Mouse (Mus musculus): ENCODE results near the gene Rhpn2. TPM values are rescaled to one million over a fixed set of nuclear protein-coding genes. Genes with fewer than 3 reads are reported as not detected.

Rhpn2 gene
- polyA plus RNA-seq, 1 experiment from 2014 or later = 24.1 TPM

GRCm38 (mm10) chr7:35371096-35371495 lies 37.1 kb downstream of the Rhpn2 start:
- H3K27me3 ChIP-seq (ENCODE audit: control insufficient read depth, insufficient read depth, low read length) = no peaks in the 10 kb centered on the region
- H3K4me1 ChIP-seq (ENCODE audit: control insufficient read depth, insufficient read depth, low read length) = no peaks in the 10 kb centered on the region; the same call in 1 of the 2 replicates
- H3K4me3 ChIP-seq (ENCODE audit: low read depth, low read length) = no peak overlapping the region
- peak overlapping the region; percentile 39; the same call in 1 of the 2 replicates for H3K27ac ChIP-seq (ENCODE audit: low read length)
- 64% methylated on average over 14 of the region's 14 CpGs for WGBS
- H3K4me2 ChIP-seq (replicated peaks; ENCODE audit: low read depth, low read length) = no peak overlapping the region
- H3K36me3 ChIP-seq (ENCODE audit: control insufficient read depth, insufficient read depth, low read length) = no peaks in the 10 kb centered on the region
- H3K9ac ChIP-seq (replicated peaks; ENCODE audit: low read depth, low read length) = no peak overlapping the region
- no peaks in the 10 kb centered on the region for H3K9me3 ChIP-seq (ENCODE audit: control insufficient read depth, low read depth, low read length)
- no peak for ATAC-seq (ENCODE audit: insufficient number of reproducible peaks, insufficient read depth, low FRiP score, low read depth)

- H3K4me3 ChIP-seq (ENCODE audit: low read depth, low read length) = no peak overlapping the region
- H3K4me1 ChIP-seq (ENCODE audit: control insufficient read depth, insufficient read depth, low read length) = no peaks in the 10 kb centered on the region; the same call in 1 of the 2 replicates
Observed at GRCm38 (mm10) chr7:35372483-35373017, 38.6 kb downstream of the Rhpn2 start.

GRCm38 (mm10) chr7:35373146-35373989 lies 39.4 kb downstream of the Rhpn2 start:
- no peak overlapping the region for H3K9ac ChIP-seq (replicated peaks; ENCODE audit: low read depth, low read length)
- no peak overlapping the region for H3K4me2 ChIP-seq (replicated peaks; ENCODE audit: low read depth, low read length)
- WGBS = 59% methylated on average over 16 of the region's 16 CpGs
- H3K4me1 ChIP-seq (ENCODE audit: control insufficient read depth, insufficient read depth, low read length) = no peaks in the 10 kb centered on the region; the same call in 1 of the 2 replicates
- peak overlapping the region; percentile 69; the same call in 1 of the 2 replicates for H3K27ac ChIP-seq (ENCODE audit: low read length)
- peak; percentile 74 for ATAC-seq (ENCODE audit: insufficient number of reproducible peaks, insufficient read depth, low FRiP score, low read depth)
- H3K36me3 ChIP-seq (ENCODE audit: control insufficient read depth, insufficient read depth, low read length) = no peaks in the 10 kb centered on the region
- no peaks in the 10 kb centered on the region for H3K27me3 ChIP-seq (ENCODE audit: control insufficient read depth, insufficient read depth, low read length)
- no peak overlapping the region for H3K4me3 ChIP-seq (ENCODE audit: low read depth, low read length)
- no peaks in the 10 kb centered on the region for H3K9me3 ChIP-seq (ENCODE audit: control insufficient read depth, low read depth, low read length)

More at GRCm38 (mm10) chr7:35372483-35373017, 38.6 kb downstream of the Rhpn2 start:
- no peak overlapping the region for H3K4me2 ChIP-seq (replicated peaks; ENCODE audit: low read depth, low read length)
- no peak overlapping the region for H3K9ac ChIP-seq (replicated peaks; ENCODE audit: low read depth, low read length)
- no peaks in the 10 kb centered on the region for H3K27me3 ChIP-seq (ENCODE audit: control insufficient read depth, insufficient read depth, low read length)
- H3K36me3 ChIP-seq (ENCODE audit: control insufficient read depth, insufficient read depth, low read length) = no peaks in the 10 kb centered on the region
- no peaks in the 10 kb centered on the region for H3K9me3 ChIP-seq (ENCODE audit: control insufficient read depth, low read depth, low read length)
- peak overlapping the region; percentile 69; the same call in 1 of the 2 replicates for H3K27ac ChIP-seq (ENCODE audit: low read length)
- peak; percentile 87 for ATAC-seq (ENCODE audit: insufficient number of reproducible peaks, insufficient read depth, low FRiP score, low read depth)
- WGBS = 66% methylated on average over 14 of the region's 14 CpGs

DNA sequence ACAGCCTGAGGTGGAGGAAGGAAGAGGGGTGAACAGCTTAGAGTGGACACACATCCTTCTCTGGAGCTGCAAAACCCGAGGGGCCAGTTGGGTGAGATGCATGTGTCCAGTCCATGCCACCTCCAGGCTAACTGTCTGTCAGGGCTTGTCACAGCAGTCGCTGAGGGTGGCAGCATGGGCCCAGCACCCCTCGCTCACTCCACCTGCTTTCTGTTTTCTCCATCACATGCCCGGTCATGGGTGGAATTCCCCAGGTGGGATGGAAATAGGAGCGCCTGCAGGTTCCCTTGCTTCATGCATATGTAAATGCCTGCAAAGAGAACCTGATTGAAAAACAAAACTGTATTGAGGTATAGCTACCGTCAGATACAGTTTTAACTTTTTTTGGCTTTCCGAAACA lies 40.3 kb downstream of the Rhpn2 start:
- 81% methylated on average over 7 of the region's 7 CpGs for WGBS
- no peak for ATAC-seq (ENCODE audit: insufficient number of reproducible peaks, insufficient read depth, low FRiP score, low read depth)
- Histone ChIP-seq H3K9me3 (ENCODE audit: control insufficient read depth, low read depth, low read length) (no peaks in the 10 kb centered on the region), H3K4me1 (ENCODE audit: control insufficient read depth, insufficient read depth, low read length) (no peaks in the 10 kb centered on the region; the same call in 1 of the 2 replicates), H3K36me3 (ENCODE audit: control insufficient read depth, insufficient read depth, low read length) (no peaks in the 10 kb centered on the region), H3K27ac (ENCODE audit: low read length) (no peak overlapping the region), H3K4me3 (ENCODE audit: low read depth, low read length) (no peak overlapping the region), H3K9ac (replicated peaks; ENCODE audit: low read depth, low read length) (no peak overlapping the region), H3K27me3 (ENCODE audit: control insufficient read depth, insufficient read depth, low read length) (no peaks in the 10 kb centered on the region), H3K4me2 (replicated peaks; ENCODE audit: low read depth, low read length) (no peak overlapping the region)

GRCm38 (mm10) chr7:35376623-35377022 lies 42.7 kb downstream of the Rhpn2 start:
- Histone ChIP-seq H3K4me2 (replicated peaks; ENCODE audit: low read depth, low read length) (no peak overlapping the region), H3K27me3 (ENCODE audit: control insufficient read depth, insufficient read depth, low read length) (no peaks in the 10 kb centered on the region), H3K9ac (replicated peaks; ENCODE audit: low read depth, low read length) (no peak overlapping the region), H3K36me3 (ENCODE audit: control insufficient read depth, insufficient read depth, low read length) (no peaks in the 10 kb centered on the region), H3K9me3 (ENCODE audit: control insufficient read depth, low read depth, low read length) (no peaks in the 10 kb centered on the region), H3K4me3 (ENCODE audit: low read depth, low read length) (no peak overlapping the region), H3K27ac (ENCODE audit: low read length) (no peak overlapping the region), H3K4me1 (ENCODE audit: control insufficient read depth, insufficient read depth, low read length) (no peaks in the 10 kb centered on the region; the same call in 1 of the 2 replicates)
- 76% methylated on average over 9 of the region's 9 CpGs for WGBS
- ATAC-seq (ENCODE audit: insufficient number of reproducible peaks, insufficient read depth, low FRiP score, low read depth) = no peak

DNA sequence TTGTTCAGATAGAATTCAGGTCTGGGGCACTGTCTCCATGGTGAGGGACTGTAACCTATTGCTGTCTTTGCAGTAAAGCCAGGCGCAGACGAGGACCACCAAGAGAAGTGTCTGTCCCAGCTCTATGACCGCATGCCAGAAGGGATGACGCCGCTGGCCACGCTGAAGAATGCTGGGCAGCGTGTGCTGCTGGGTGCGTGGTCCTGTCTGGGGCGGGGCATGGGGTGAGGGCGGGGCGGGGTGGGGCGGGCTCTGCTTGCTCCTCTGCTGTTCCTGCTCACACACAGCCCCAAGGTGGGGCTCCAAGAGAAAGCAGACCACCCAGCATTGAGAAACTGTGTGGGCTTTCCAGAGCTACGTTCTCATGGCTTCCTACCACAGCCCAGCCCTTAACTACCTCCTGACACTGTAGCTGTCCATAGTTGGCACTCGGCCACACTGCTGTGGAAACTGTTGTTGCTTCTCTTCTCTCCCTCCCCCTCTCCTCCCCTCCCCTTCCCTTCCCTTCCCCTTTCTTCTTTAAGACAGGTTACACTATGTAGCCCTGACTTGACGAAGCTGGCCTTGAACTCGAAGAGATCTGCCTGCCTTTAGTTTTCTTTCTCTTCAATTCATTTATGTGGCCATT lies 45.6 kb downstream of the Rhpn2 start:
- Histone ChIP-seq H3K4me3 (ENCODE audit: low read depth, low read length) (no peak overlapping the region), H3K4me2 (replicated peaks; ENCODE audit: low read depth, low read length) (no peak overlapping the region), H3K4me1 (ENCODE audit: control insufficient read depth, insufficient read depth, low read length) (no peaks in the 10 kb centered on the region), H3K27me3 (ENCODE audit: control insufficient read depth, insufficient read depth, low read length) (no peaks in the 10 kb centered on the region), H3K9ac (replicated peaks; ENCODE audit: low read depth, low read length) (no peak overlapping the region), H3K27ac (ENCODE audit: low read length) (no peak overlapping the region), H3K9me3 (ENCODE audit: control insufficient read depth, low read depth, low read length) (no peaks in the 10 kb centered on the region), H3K36me3 (ENCODE audit: control insufficient read depth, insufficient read depth, low read length) (no peaks in the 10 kb centered on the region; the same call in 1 of the 2 replicates)
- ATAC-seq (ENCODE audit: insufficient number of reproducible peaks, insufficient read depth, low FRiP score, low read depth) = 0 out of 2 replicates have a peak, but pooled peaks have one; percentile 34
- WGBS = 41% methylated on average over 16 of the region's 16 CpGs

- ATAC-seq (ENCODE audit: insufficient number of reproducible peaks, insufficient read depth, low FRiP score, low read depth) = no peak
- H3K4me3 ChIP-seq (ENCODE audit: low read depth, low read length) = no peak overlapping the region
- H3K4me1 ChIP-seq (ENCODE audit: control insufficient read depth, insufficient read depth, low read length) = no peaks in the 10 kb centered on the region
- H3K9ac ChIP-seq (replicated peaks; ENCODE audit: low read depth, low read length) = no peak overlapping the region
- H3K27ac ChIP-seq (ENCODE audit: low read length) = no peak overlapping the region
- no peaks in the 10 kb centered on the region; the same call in 1 of the 2 replicates for H3K36me3 ChIP-seq (ENCODE audit: control insufficient read depth, insufficient read depth, low read length)
- no peaks in the 10 kb centered on the region for H3K27me3 ChIP-seq (ENCODE audit: control insufficient read depth, insufficient read depth, low read length)
- no peak overlapping the region for H3K4me2 ChIP-seq (replicated peaks; ENCODE audit: low read depth, low read length)
- H3K9me3 ChIP-seq (ENCODE audit: control insufficient read depth, low read depth, low read length) = no peaks in the 10 kb centered on the region
- WGBS = 91% methylated on average over 8 of the region's 8 CpGs
Observed at GRCm38 (mm10) chr7:35380351-35380750, 46.4 kb downstream of the Rhpn2 start.

- 58% methylated on average over 16 of the region's 16 CpGs for WGBS
- ATAC-seq (ENCODE audit: insufficient number of reproducible peaks, insufficient read depth, low FRiP score, low read depth) = no peak
Observed at GRCm38 (mm10) chr7:35381861-35382260, 47.9 kb downstream of the Rhpn2 start.

More at GRCm38 (mm10) chr7:35381861-35382260, 47.9 kb downstream of the Rhpn2 start:
- Histone ChIP-seq H3K36me3 (ENCODE audit: control insufficient read depth, insufficient read depth, low read length) (no peaks in the 10 kb centered on the region; the same call in 1 of the 2 replicates), H3K9ac (replicated peaks; ENCODE audit: low read depth, low read length) (no peak overlapping the region), H3K9me3 (ENCODE audit: control insufficient read depth, low read depth, low read length) (no peaks in the 10 kb centered on the region), H3K4me2 (replicated peaks; ENCODE audit: low read depth, low read length) (no peak overlapping the region), H3K27ac (ENCODE audit: low read length) (no peak overlapping the region), H3K4me1 (ENCODE audit: control insufficient read depth, insufficient read depth, low read length) (no peaks in the 10 kb centered on the region), H3K4me3 (ENCODE audit: low read depth, low read length) (no peak overlapping the region), H3K27me3 (ENCODE audit: control insufficient read depth, insufficient read depth, low read length) (no peaks in the 10 kb centered on the region)
